Mouse (Mus musculus) neural tube, embryonic 15.5 days (tissue): ENCODE data around the gene Pih1h3b. TPM values are rescaled to one million over a fixed set of nuclear protein-coding genes. Genes with fewer than 3 reads are reported as not detected.

Experiments used
- ATAC-seq: fragments of 200-750 bp; cut with Nextera tagmentation; 2 replicates; pipeline ENCODE4 v1.8.0; 2017; ENCODE audit warnings: mild to moderate bottlenecking, moderate TSS enrichment, moderate library complexity; ENCODE audit not compliant: low FRiP score
- H3K27ac ChIP-seq: fragments of 300-500 bp; sonication (generic); replicated peaks from 2 replicates; pipeline ENCODE4 v1.5.1; 2015; ENCODE audit warnings: mild to moderate bottlenecking, inconsistent platforms
- H3K27me3 ChIP-seq: fragments of 300-500 bp; sonication (generic); replicated peaks from 2 replicates; pipeline ENCODE4 v1.6.1; 2015; ENCODE audit warnings: inconsistent platforms
- H3K36me3 ChIP-seq: fragments of 300-500 bp; sonication (generic); 2 replicates; pipeline ENCODE4 v1.6.1; 2015; ENCODE audit warnings: inconsistent platforms
- H3K4me1 ChIP-seq: fragments of 300-500 bp; sonication (generic); 2 replicates; pipeline ENCODE4 v1.6.1; 2015; ENCODE audit warnings: inconsistent platforms
- H3K4me2 ChIP-seq: fragments of 300-500 bp; sonication (generic); 2 replicates; pipeline ENCODE4 v1.6.1; 2015; ENCODE audit warnings: inconsistent platforms, mild to moderate bottlenecking, moderate library complexity
- H3K4me3 ChIP-seq: fragments of 300-500 bp; sonication (generic); replicated peaks from 2 replicates; pipeline ENCODE4 v1.5.1; 2015; ENCODE audit warnings: mild to moderate bottlenecking, inconsistent platforms
- H3K9ac ChIP-seq: fragments of 300-500 bp; sonication (generic); replicated peaks from 2 replicates; pipeline ENCODE4 v1.6.1; 2015; ENCODE audit warnings: mild to moderate bottlenecking, inconsistent platforms
- H3K9me3 ChIP-seq: fragments of 300-500 bp; sonication (generic); replicated peaks from 2 replicates; pipeline ENCODE4 v1.6.1; 2016; ENCODE audit warnings: inconsistent platforms
- WGBS: fragments of 180-500 bp; shearing (Covaris S2); methylation state at CpG from one replicate; pipeline ENCODE4 v1.1.7; 2015; ENCODE audit warnings: mixed read lengths; 5-methylcytosine and 5-hydroxymethylcytosine counted together
- polyA plus RNA-seq: library from polyadenylated mRNA; unstranded; fragments of >200 nt; fragmentation: Nextera tagmentation; extraction: Ambion mirVana; gene quantifications from 2 replicates; pipeline ENCODE4 v1.2.1, GENCODE M21; 2015

Pih1h3b gene
- not detected in 2 replicates for polyA plus RNA-seq

- H3K36me3 ChIP-seq = no peaks in the 10 kb centered on the region
- no peak within 1 kb of the TSS for H3K27ac ChIP-seq
- peaks cover 4% of the 10 kb centered on the region; the same call in 1 of the 2 replicates for H3K9me3 ChIP-seq
- peak; percentile 69 for ATAC-seq
- H3K4me2 ChIP-seq = peak within 1 kb of the TSS; percentile 58
- H3K27me3 ChIP-seq = peaks cover 32% of the 10 kb centered on the region
- H3K4me3 ChIP-seq = peak within 1 kb of the TSS; percentile 36
- H3K4me1 ChIP-seq = 0 out of 2 replicates have a peak, but pooled peaks cover 7% of the 10 kb centered on the region
- H3K9ac ChIP-seq = no peak within 1 kb of the TSS
- 27% methylated on average over 64 of the region's 64 CpGs for WGBS
These were observed at the start of gene Pih1h3b, which contains the start of gene Nup62cl for GRCm38 (mm10) chrX:140062135-140062975. Pih1h3b (plus strand) TSS chrX:140062879. Nup62cl (minus strand) TSS chrX:140062712.

GRCm38 (mm10) chrX:140060886-140061874, 1.5 kb upstream of the Pih1h3b start:
- Histone ChIP-seq H3K4me2 (peak overlapping the region; percentile 58), H3K36me3 (no peaks in the 10 kb centered on the region), H3K4me1 (0 out of 2 replicates have a peak, but pooled peaks cover 7% of the 10 kb centered on the region), H3K27me3 (peaks cover 32% of the 10 kb centered on the region), H3K9ac (no peak overlapping the region), H3K9me3 (peaks cover 4% of the 10 kb centered on the region; the same call in 1 of the 2 replicates), H3K4me3 (peak overlapping the region; percentile 33), H3K27ac (no peak overlapping the region)
- WGBS = 17% methylated on average over 84 of the region's 90 CpGs
- ATAC-seq = no peak

- ATAC-seq = no peak
- no peak overlapping the region for H3K4me3 ChIP-seq
- H3K9ac ChIP-seq = no peak overlapping the region
- H3K9me3 ChIP-seq = no peaks in the 10 kb centered on the region
- H3K4me2 ChIP-seq = no peak overlapping the region
- H3K27me3 ChIP-seq = no peaks in the 10 kb centered on the region; the same call in 1 of the 2 replicates
- H3K4me1 ChIP-seq = no peaks in the 10 kb centered on the region
- 94% methylated on average over 2 of the region's 2 CpGs for WGBS
- H3K36me3 ChIP-seq = no peaks in the 10 kb centered on the region
- H3K27ac ChIP-seq = no peak overlapping the region
These were observed 19.9 kb downstream of the Pih1h3b start for GRCm38 (mm10) chrX:140082535-140082934.

GRCm38 (mm10) chrX:140094066-140094465, 31.4 kb downstream of the Pih1h3b start:
- Histone ChIP-seq H3K4me2 (no peak overlapping the region), H3K27me3 (peaks cover 9% of the 10 kb centered on the region; the same call in 1 of the 2 replicates), H3K9ac (no peak overlapping the region), H3K4me1 (no peaks in the 10 kb centered on the region), H3K27ac (no peak overlapping the region), H3K36me3 (no peaks in the 10 kb centered on the region), H3K4me3 (no peak overlapping the region), H3K9me3 (no peaks in the 10 kb centered on the region)
- ATAC-seq = no peak
- 83% methylated on average over 2 of the region's 2 CpGs for WGBS

Other genes starting within 250 kb of the Pih1h3b start
- 4.7 and 5.7 TPM in 2 replicates for gene Morc4, start 191.2 kb upstream of the Pih1h3b start, polyA plus RNA-seq
- 4.0 and 4.2 TPM in 2 replicates for gene Rbm41, start 64.3 kb upstream of the Pih1h3b start, polyA plus RNA-seq
- 0.84 and 1.2 TPM in 2 replicates for gene Nup62cl, start 167 bp upstream of the Pih1h3b start, polyA plus RNA-seq